Mouse (Mus musculus): ENCODE measurements around the gene Nfic. TPM values are rescaled to one million over a fixed set of nuclear protein-coding genes. Genes with fewer than 3 reads are reported as not detected.
A peak's percentile ranks its signal among the peaks of the same experiment; 100 is the strongest.

Nfic gene
- polyA plus RNA-seq, 1 experiment from 2014 or later, result 35.0 TPM

DNA sequence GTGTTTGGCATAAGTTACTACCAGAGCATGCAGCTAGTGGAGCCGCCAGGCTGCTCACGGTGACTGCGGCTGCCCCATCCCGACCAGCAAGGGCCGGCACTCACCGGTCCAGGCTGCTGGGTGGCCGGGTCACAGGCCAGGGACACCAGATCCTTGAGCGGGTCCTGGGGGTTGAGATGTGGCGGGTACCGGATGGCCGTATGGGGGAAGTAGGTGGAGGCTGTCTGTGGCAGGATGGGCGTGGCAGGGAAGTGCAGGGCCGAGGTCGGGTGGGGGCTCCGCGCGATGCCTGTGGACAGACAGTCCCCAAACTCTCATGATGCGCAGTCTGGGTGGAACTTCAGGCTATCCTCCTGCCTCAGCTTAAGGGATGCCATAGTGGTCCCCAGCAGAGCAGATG lies 50.7 kb downstream of the Nfic start:
- H3K27ac ChIP-seq (replicated peaks), result no peak overlapping the region
- no peaks in the 10 kb centered on the region for H3K9me3 ChIP-seq (replicated peaks)
- H3K27me3 ChIP-seq (replicated peaks), result peaks cover 11% of the 10 kb centered on the region
- H3K4me2 ChIP-seq, result no peak overlapping the region
- H3K4me3 ChIP-seq (replicated peaks), result no peak overlapping the region
- no peak overlapping the region for H3K9ac ChIP-seq (replicated peaks)
- 61% methylated on average over 18 of the region's 18 CpGs for WGBS
- peaks cover 70% of the 10 kb centered on the region for H3K4me1 ChIP-seq
- peaks cover 54% of the 10 kb centered on the region for H3K36me3 ChIP-seq
- ATAC-seq (ENCODE audit: low FRiP score), result no peak

GRCm38 (mm10) chr10:81404082-81404481 lies 51.4 kb downstream of the Nfic start:
- H3K27me3 ChIP-seq (replicated peaks), result peaks cover 11% of the 10 kb centered on the region
- H3K9me3 ChIP-seq (replicated peaks), result no peaks in the 10 kb centered on the region
- H3K9ac ChIP-seq (replicated peaks), result no peak overlapping the region
- 0 out of 2 replicates have a peak overlapping the region, but pooled peaks have one; percentile 23 for H3K27ac ChIP-seq (replicated peaks)
- no peak overlapping the region for H3K4me2 ChIP-seq
- H3K4me3 ChIP-seq (replicated peaks), result no peak overlapping the region
- peaks cover 60% of the 10 kb centered on the region for H3K36me3 ChIP-seq
- no peak for ATAC-seq (ENCODE audit: low FRiP score)
- 16% methylated on average over 9 of the region's 9 CpGs for WGBS
- peaks cover 65% of the 10 kb centered on the region for H3K4me1 ChIP-seq

GRCm38 (mm10) chr10:81403511-81403910 lies 51.9 kb downstream of the Nfic start:
- no peak overlapping the region for H3K4me2 ChIP-seq
- peak overlapping the region; percentile 82; the same call in 1 of the 2 replicates for H3K27ac ChIP-seq (replicated peaks)
- no peak overlapping the region for H3K4me3 ChIP-seq (replicated peaks)
- peaks cover 57% of the 10 kb centered on the region for H3K36me3 ChIP-seq
- ATAC-seq (ENCODE audit: low FRiP score), result no peak
- H3K9me3 ChIP-seq (replicated peaks), result no peaks in the 10 kb centered on the region
- 28% methylated on average over 10 of the region's 10 CpGs for WGBS
- H3K4me1 ChIP-seq, result peaks cover 60% of the 10 kb centered on the region
- H3K27me3 ChIP-seq (replicated peaks), result peaks cover 8% of the 10 kb centered on the region
- H3K9ac ChIP-seq (replicated peaks), result no peak overlapping the region

- peaks cover 54% of the 10 kb centered on the region for H3K4me1 ChIP-seq
- H3K27me3 ChIP-seq (replicated peaks), result no peaks in the 10 kb centered on the region
- peak overlapping the region; percentile 82 for H3K27ac ChIP-seq (replicated peaks)
- ATAC-seq (ENCODE audit: low FRiP score), result peak; percentile 12; the same call in 1 of the 2 replicates
- WGBS, result 13% methylated on average over 7 of the region's 7 CpGs
- no peaks in the 10 kb centered on the region for H3K9me3 ChIP-seq (replicated peaks)
- H3K36me3 ChIP-seq, result peaks cover 52% of the 10 kb centered on the region
- H3K4me3 ChIP-seq (replicated peaks), result no peak overlapping the region
- H3K9ac ChIP-seq (replicated peaks), result no peak overlapping the region
- peak overlapping the region; percentile 25; the same call in 1 of the 2 replicates for H3K4me2 ChIP-seq
Measured at GRCm38 (mm10) chr10:81402227-81402765, 53.1 kb downstream of the Nfic start.

DNA sequence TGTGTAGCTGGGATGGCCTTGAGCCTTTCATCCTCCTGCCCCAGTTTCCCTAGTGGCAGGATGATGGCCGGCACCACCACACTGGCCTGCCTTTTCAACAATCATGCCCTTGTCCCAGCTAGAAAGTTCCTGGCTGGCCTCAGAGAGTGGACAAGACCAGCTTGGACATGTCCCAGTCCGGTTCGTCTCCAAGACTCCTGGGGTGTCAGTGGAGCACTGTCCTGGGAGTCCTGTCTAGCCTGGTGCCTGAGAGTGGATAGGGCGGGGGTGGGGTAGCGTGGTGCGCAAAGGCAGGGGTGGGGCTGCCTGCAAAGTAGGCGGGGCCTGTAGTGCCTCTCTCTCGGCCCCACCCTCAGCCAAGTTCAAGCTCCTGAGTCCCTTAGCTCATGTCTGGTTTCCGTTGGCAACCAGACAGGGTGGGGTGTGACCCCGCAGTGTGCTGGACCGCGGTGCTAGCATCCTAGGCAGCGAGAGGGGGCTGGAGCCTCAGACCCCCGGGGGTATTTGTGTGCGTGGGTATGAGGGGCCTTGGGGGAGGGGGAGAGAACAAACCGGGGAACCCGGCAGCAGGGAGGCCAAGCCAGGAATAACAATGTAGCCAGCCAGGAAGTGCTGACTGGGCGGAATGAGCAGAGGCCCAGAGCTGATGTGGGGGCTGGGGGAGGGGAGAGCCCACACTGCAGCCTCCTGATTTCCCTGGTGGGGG lies 53.8 kb downstream of the Nfic start:
- 0 out of 2 replicates have a peak overlapping the region, but pooled peaks have one; percentile 17 for H3K9ac ChIP-seq (replicated peaks)
- H3K27ac ChIP-seq (replicated peaks), result peak overlapping the region; percentile 82
- peak overlapping the region; percentile 25; the same call in 1 of the 2 replicates for H3K4me2 ChIP-seq
- H3K27me3 ChIP-seq (replicated peaks), result no peaks in the 10 kb centered on the region
- ATAC-seq (ENCODE audit: low FRiP score), result peak; percentile 48
- H3K9me3 ChIP-seq (replicated peaks), result no peaks in the 10 kb centered on the region
- H3K4me3 ChIP-seq (replicated peaks), result no peak overlapping the region
- peaks cover 47% of the 10 kb centered on the region for H3K36me3 ChIP-seq
- 10% methylated on average over 17 of the region's 18 CpGs for WGBS
- H3K4me1 ChIP-seq, result peaks cover 50% of the 10 kb centered on the region

- Histone ChIP-seq H3K4me2 (peak overlapping the region; percentile 15; the same call in 1 of the 2 replicates), H3K4me1 (peaks cover 52% of the 10 kb centered on the region), H3K36me3 (peaks cover 42% of the 10 kb centered on the region), H3K27me3 (replicated peaks) (no peaks in the 10 kb centered on the region), H3K27ac (replicated peaks) (peak overlapping the region; percentile 82), H3K9ac (replicated peaks) (0 out of 2 replicates have a peak overlapping the region, but pooled peaks have one; percentile 17), H3K4me3 (replicated peaks) (no peak overlapping the region), H3K9me3 (replicated peaks) (no peaks in the 10 kb centered on the region)
- WGBS, result 30% methylated on average over 10 of the region's 10 CpGs
- no peak for ATAC-seq (ENCODE audit: low FRiP score)
Measured at GRCm38 (mm10) chr10:81401205-81401520, 54.3 kb downstream of the Nfic start.

DNA sequence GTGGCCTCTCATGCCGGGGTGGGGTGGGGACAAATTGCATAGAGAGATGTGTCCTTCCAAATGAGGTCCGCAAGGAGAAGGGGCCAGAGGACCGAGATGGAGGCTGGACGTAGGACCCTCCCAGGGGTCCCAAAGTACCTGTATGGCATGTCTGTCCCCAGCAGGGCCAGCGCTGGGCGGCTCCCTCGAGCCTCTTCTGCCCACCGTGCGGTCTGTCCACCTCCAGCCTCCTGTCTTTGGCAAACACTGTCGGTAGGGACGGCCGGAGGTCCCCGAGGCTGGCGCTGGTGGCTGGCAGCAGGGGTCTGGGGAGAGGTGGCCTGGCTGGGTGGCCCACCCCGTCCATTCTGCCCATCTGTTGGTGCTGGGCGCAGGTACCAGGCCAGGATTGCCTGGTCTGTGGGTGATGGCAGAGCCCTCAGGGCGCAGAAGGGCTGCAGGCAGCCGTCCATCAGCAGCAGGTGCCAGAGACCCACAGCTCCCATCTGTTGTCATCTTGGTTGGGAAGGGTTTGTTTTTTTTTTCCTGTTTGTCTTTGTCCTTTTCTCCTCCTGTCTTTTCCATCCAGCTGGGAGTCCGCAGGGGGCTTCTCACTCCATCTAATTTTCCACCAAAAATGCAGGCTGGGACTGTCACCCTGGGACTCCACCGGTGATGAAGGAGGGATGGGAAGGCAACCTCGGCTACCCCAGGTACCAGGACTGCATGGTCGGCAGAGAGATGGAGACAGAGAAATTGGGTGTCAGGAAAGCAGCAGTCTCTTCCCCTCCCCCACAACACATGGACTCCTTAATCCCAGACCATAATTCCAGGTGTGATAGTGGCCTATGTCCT lies 54.8 kb downstream of the Nfic start:
- H3K4me1 ChIP-seq, result peaks cover 53% of the 10 kb centered on the region
- H3K9me3 ChIP-seq (replicated peaks), result no peaks in the 10 kb centered on the region
- 45% methylated on average over 22 of the region's 22 CpGs for WGBS
- peak overlapping the region; percentile 82 for H3K27ac ChIP-seq (replicated peaks)
- H3K27me3 ChIP-seq (replicated peaks), result no peaks in the 10 kb centered on the region
- H3K4me2 ChIP-seq, result peak overlapping the region; percentile 8
- no peak overlapping the region for H3K4me3 ChIP-seq (replicated peaks)
- H3K9ac ChIP-seq (replicated peaks), result no peak overlapping the region
- ATAC-seq (ENCODE audit: low FRiP score), result no peak
- peaks cover 37% of the 10 kb centered on the region for H3K36me3 ChIP-seq

DNA sequence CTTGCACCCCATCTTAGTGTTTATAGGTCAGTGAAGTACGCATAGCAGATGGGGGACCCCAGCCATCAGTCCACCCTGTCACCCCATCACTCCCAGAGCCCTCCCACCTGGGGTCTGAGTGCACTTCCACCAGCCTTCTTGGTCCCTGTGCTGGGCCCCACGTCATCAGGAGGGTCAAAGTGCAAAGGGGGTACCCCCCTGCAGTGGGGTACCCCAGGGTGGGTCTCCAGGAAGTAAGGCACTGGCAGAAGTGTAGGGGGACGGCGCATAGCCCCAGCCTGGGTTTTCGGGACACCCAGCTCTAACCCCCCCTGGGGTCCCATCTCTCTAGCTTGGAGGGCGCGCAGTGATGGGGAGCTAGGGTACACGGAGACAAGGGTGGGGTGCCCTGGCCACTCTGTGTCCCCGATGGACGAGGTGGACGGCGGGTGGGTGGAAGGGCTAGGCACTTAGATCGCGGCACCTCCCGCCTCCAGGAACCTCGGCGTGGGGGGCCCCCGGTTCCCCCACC lies 55.6 kb downstream of the Nfic start:
- no peak overlapping the region for H3K27ac ChIP-seq (replicated peaks)
- no peaks in the 10 kb centered on the region for H3K9me3 ChIP-seq (replicated peaks)
- peaks cover 31% of the 10 kb centered on the region for H3K36me3 ChIP-seq
- H3K9ac ChIP-seq (replicated peaks), result no peak overlapping the region
- no peak for ATAC-seq (ENCODE audit: low FRiP score)
- H3K4me2 ChIP-seq, result peak overlapping the region; percentile 8; the same call in 1 of the 2 replicates
- H3K4me1 ChIP-seq, result peaks cover 53% of the 10 kb centered on the region
- H3K27me3 ChIP-seq (replicated peaks), result no peaks in the 10 kb centered on the region
- WGBS, result 75% methylated on average over 18 of the region's 18 CpGs
- no peak overlapping the region for H3K4me3 ChIP-seq (replicated peaks)

DNA sequence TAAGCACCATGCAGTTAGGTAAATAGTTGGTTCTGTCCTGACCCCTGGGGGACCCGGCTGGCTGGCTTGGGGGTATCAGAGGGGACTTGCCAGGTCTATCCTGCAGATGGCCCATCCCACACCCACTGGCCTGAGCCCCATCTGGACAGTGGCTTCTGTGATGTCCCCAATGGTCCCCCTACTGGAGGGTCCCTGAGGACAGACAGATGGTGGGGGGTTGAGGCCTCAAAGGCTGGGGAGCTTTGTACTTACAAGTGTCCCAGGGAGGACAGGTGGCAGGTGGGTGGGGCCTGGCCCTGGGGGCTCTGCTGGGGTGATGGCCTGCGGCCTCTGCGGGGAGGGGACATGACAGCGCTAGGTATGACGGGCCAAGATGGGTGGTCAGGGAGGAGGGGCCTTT lies 56.1 kb downstream of the Nfic start:
- peaks cover 26% of the 10 kb centered on the region for H3K36me3 ChIP-seq
- WGBS, result 69% methylated on average over 5 of the region's 5 CpGs
- H3K4me2 ChIP-seq, result no peak overlapping the region
- no peak overlapping the region for H3K4me3 ChIP-seq (replicated peaks)
- no peak overlapping the region for H3K9ac ChIP-seq (replicated peaks)
- H3K27ac ChIP-seq (replicated peaks), result no peak overlapping the region
- H3K27me3 ChIP-seq (replicated peaks), result no peaks in the 10 kb centered on the region
- ATAC-seq (ENCODE audit: low FRiP score), result no peak
- H3K4me1 ChIP-seq, result peaks cover 53% of the 10 kb centered on the region
- no peaks in the 10 kb centered on the region for H3K9me3 ChIP-seq (replicated peaks)

DNA sequence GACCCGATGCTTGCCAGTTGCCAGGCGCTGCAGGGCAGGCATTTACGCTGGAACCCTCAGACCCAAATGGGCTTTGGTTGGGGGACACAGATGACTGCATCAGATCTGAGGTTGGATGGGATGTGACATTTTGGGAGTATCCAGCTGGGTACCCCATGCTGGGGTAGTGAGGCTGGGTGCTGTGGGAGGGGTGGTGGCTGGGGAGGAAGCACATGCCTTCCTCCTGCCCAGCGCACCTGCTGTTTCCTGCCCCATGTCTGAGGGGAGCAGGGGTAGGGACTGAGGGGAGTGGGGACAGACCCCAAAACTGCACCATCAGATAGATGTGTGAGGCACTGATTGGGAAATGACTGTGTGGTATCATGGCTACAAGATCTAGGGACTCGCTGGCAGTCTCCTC lies 58.7 kb downstream of the Nfic start:
- Histone ChIP-seq H3K4me1 (peaks cover 48% of the 10 kb centered on the region), H3K9ac (replicated peaks) (no peak overlapping the region), H3K27ac (replicated peaks) (peak overlapping the region; percentile 48), H3K4me3 (replicated peaks) (no peak overlapping the region), H3K9me3 (replicated peaks) (no peaks in the 10 kb centered on the region), H3K27me3 (replicated peaks) (no peaks in the 10 kb centered on the region), H3K4me2 (no peak overlapping the region), H3K36me3 (peaks cover 23% of the 10 kb centered on the region)
- ATAC-seq (ENCODE audit: low FRiP score), result no peak
- 57% methylated on average over 5 of the region's 5 CpGs for WGBS

DNA sequence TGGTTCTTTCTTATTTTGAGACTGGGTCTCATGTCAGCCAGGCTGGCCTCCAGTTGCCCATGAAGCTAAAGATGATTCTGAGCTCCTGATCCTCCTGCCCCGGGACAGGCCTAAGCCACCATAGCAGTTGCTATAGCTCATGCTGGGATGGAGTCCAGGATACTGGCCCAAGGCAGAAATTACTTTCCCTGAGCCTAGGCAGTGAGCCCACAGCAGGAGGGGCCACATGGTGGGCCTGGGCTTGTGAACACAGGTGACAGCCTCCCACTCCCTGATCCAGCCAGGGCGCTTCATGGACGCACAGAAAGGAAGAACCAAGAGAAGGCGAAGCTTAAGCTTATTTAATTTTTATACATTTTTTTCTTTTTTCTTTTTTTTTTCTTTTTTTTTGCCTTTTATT lies 59.6 kb downstream of the Nfic start:
- no peak for ATAC-seq (ENCODE audit: low FRiP score)
- 78% methylated on average over 4 of the region's 4 CpGs for WGBS
- H3K9me3 ChIP-seq (replicated peaks), result no peaks in the 10 kb centered on the region
- peaks cover 28% of the 10 kb centered on the region for H3K36me3 ChIP-seq
- H3K9ac ChIP-seq (replicated peaks), result no peak overlapping the region
- H3K4me2 ChIP-seq, result no peak overlapping the region
- H3K27ac ChIP-seq (replicated peaks), result peak overlapping the region; percentile 48
- peaks cover 40% of the 10 kb centered on the region for H3K4me1 ChIP-seq
- H3K27me3 ChIP-seq (replicated peaks), result no peaks in the 10 kb centered on the region
- H3K4me3 ChIP-seq (replicated peaks), result no peak overlapping the region
